Mouse (Mus musculus) intestine, embryonic 16.5 days (tissue): ENCODE measurements around the gene Cebpg. TPM values are rescaled to one million over a fixed set of nuclear protein-coding genes. Genes with fewer than 3 reads are reported as not detected.
A peak's percentile ranks its signal among the peaks of the same experiment; 100 is the strongest.

Source experiments
- ATAC-seq: fragments of 200-750 bp; cut with Nextera tagmentation; 2 replicates; pipeline ENCODE4 v1.8.0; 2017; ENCODE audit warnings: moderate TSS enrichment, moderate library complexity
- H3K27ac ChIP-seq: fragments of 300-500 bp; sonication (generic); 2 replicates; pipeline ENCODE4 v1.5.1; 2014; ENCODE audit warnings: mild to moderate bottlenecking, low read length
- H3K27me3 ChIP-seq: fragments of 300-500 bp; sonication (generic); replicated peaks from 2 replicates; pipeline ENCODE4 v1.6.1; 2014; ENCODE audit warnings: low read length, control low read depth, mixed read lengths; ENCODE audit not compliant: control insufficient read depth, insufficient read depth
- H3K36me3 ChIP-seq: fragments of 300-500 bp; sonication (generic); 2 replicates; pipeline ENCODE4 v1.6.1; 2014; ENCODE audit warnings: low read length, control low read depth; ENCODE audit not compliant: control insufficient read depth, insufficient read depth
- H3K4me1 ChIP-seq: fragments of 300-500 bp; sonication (generic); 2 replicates; pipeline ENCODE4 v1.6.1; 2014; ENCODE audit warnings: low read length, control low read depth, mixed read lengths; ENCODE audit not compliant: control insufficient read depth, insufficient read depth
- H3K4me2 ChIP-seq: fragments of 300-500 bp; sonication (generic); 2 replicates; pipeline ENCODE4 v1.6.1; 2014; ENCODE audit warnings: low read depth, low read length, control low read depth
- H3K4me3 ChIP-seq: fragments of 300-500 bp; sonication (generic); 2 replicates; pipeline ENCODE4 v1.5.1; 2014; ENCODE audit warnings: mild to moderate bottlenecking, low read length
- H3K9ac ChIP-seq: fragments of 300-500 bp; sonication (generic); 2 replicates; pipeline ENCODE4 v1.6.1; 2014; ENCODE audit warnings: low read depth, low read length
- H3K9me3 ChIP-seq: fragments of 300-500 bp; sonication (generic); 2 replicates; pipeline ENCODE4 v1.6.1; 2016; ENCODE audit warnings: low read length, control low read depth; ENCODE audit not compliant: control insufficient read depth
- WGBS: fragments of 180-500 bp; shearing (Covaris S2); extraction: QIAGEN DNeasy Blood & Tissue Kit; methylation state at CpG from one replicate; pipeline ENCODE4 v1.1.7; 2014; 5-methylcytosine and 5-hydroxymethylcytosine counted together
- polyA plus RNA-seq: library from polyadenylated mRNA; unstranded; fragments of >200 nt; fragmentation: Nextera tagmentation; extraction: Ambion mirVana; gene quantifications from 2 replicates; pipeline ENCODE4 v1.2.1, GENCODE M21; 2015

Gene Cebpg
- polyA plus RNA-seq: 43.4 and 46.4 TPM in 2 replicates

- Histone ChIP-seq H3K9ac (peak within 1 kb of the TSS; percentile 89), H3K4me1 (peaks cover 24% of the 10 kb centered on the region), H3K4me3 (peak within 1 kb of the TSS; percentile 82), H3K4me2 (peak within 1 kb of the TSS; percentile 89), H3K9me3 (peaks cover 6% of the 10 kb centered on the region; the same call in 1 of the 2 replicates), H3K27ac (peak within 1 kb of the TSS; percentile 89), H3K27me3 (no peaks in the 10 kb centered on the region), H3K36me3 (no peaks in the 10 kb centered on the region)
- ATAC-seq: peak; percentile 97
- 1% methylated on average over 43 of the region's 53 CpGs for WGBS
Observed at GRCm38 (mm10) chr7:35056436-35056864, at the start of gene Cebpg. TSS of gene Cebpg (minus strand) at chr7:35056573.

- Histone ChIP-seq H3K27ac (no peak overlapping the region), H3K9me3 (peaks cover 4% of the 10 kb centered on the region), H3K9ac (no peak overlapping the region), H3K36me3 (no peaks in the 10 kb centered on the region), H3K4me3 (no peak overlapping the region), H3K4me2 (no peak overlapping the region), H3K4me1 (no peaks in the 10 kb centered on the region), H3K27me3 (no peaks in the 10 kb centered on the region)
- no peak for ATAC-seq
- 78% methylated on average over 4 of the region's 4 CpGs for WGBS
Observed at GRCm38 (mm10) chr7:35099528-35099927, 43.2 kb upstream of the Cebpg start.

GRCm38 (mm10) chr7:35098777-35099176 lies 42.4 kb upstream of the Cebpg start:
- Histone ChIP-seq H3K27ac (no peak overlapping the region), H3K36me3 (no peaks in the 10 kb centered on the region), H3K27me3 (no peaks in the 10 kb centered on the region), H3K9me3 (peaks cover 4% of the 10 kb centered on the region), H3K4me1 (no peaks in the 10 kb centered on the region), H3K4me2 (no peak overlapping the region), H3K4me3 (no peak overlapping the region), H3K9ac (no peak overlapping the region)
- WGBS: 83% methylated on average over 4 of the region's 4 CpGs
- no peak for ATAC-seq

GRCm38 (mm10) chr7:35094975-35095678 lies 38.8 kb upstream of the Cebpg start:
- Histone ChIP-seq H3K4me1 (no peaks in the 10 kb centered on the region), H3K4me2 (no peak overlapping the region), H3K27me3 (no peaks in the 10 kb centered on the region), H3K9me3 (no peaks in the 10 kb centered on the region), H3K27ac (no peak overlapping the region), H3K4me3 (no peak overlapping the region), H3K9ac (no peak overlapping the region), H3K36me3 (no peaks in the 10 kb centered on the region)
- 66% methylated on average over 9 of the region's 9 CpGs for WGBS
- peak; percentile 64 for ATAC-seq

GRCm38 (mm10) chr7:35090550-35090949 lies 34.2 kb upstream of the Cebpg start:
- no peak for ATAC-seq
- Histone ChIP-seq H3K27me3 (no peaks in the 10 kb centered on the region), H3K36me3 (no peaks in the 10 kb centered on the region), H3K4me2 (no peak overlapping the region), H3K27ac (no peak overlapping the region), H3K9me3 (no peaks in the 10 kb centered on the region), H3K4me3 (no peak overlapping the region), H3K4me1 (peaks cover 5% of the 10 kb centered on the region; the same call in 1 of the 2 replicates), H3K9ac (no peak overlapping the region)
- 55% methylated on average over 5 of the region's 5 CpGs for WGBS

- Histone ChIP-seq H3K27ac (0 out of 2 replicates have a peak overlapping the region, but pooled peaks have one; percentile 7), H3K9me3 (no peaks in the 10 kb centered on the region), H3K4me1 (peaks cover 5% of the 10 kb centered on the region), H3K9ac (peak overlapping the region; percentile 46; the same call in 1 of the 2 replicates), H3K4me2 (peak overlapping the region; percentile 62), H3K27me3 (no peaks in the 10 kb centered on the region), H3K36me3 (no peaks in the 10 kb centered on the region), H3K4me3 (peak overlapping the region; percentile 37)
- 1% methylated on average over 21 of the region's 21 CpGs for WGBS
- peak; percentile 62 for ATAC-seq
Observed at GRCm38 (mm10) chr7:35086271-35086861, 30.0 kb upstream of the Cebpg start.

GRCm38 (mm10) chr7:35084565-35085360 lies 28.4 kb upstream of the Cebpg start:
- no peaks in the 10 kb centered on the region for H3K9me3 ChIP-seq
- H3K27me3 ChIP-seq: no peaks in the 10 kb centered on the region
- no peak overlapping the region for H3K4me3 ChIP-seq
- no peak overlapping the region for H3K9ac ChIP-seq
- no peaks in the 10 kb centered on the region for H3K36me3 ChIP-seq
- H3K27ac ChIP-seq: no peak overlapping the region
- no peak overlapping the region for H3K4me2 ChIP-seq
- ATAC-seq: no peak
- peaks cover 9% of the 10 kb centered on the region for H3K4me1 ChIP-seq
- WGBS: 56% methylated on average over 12 of the region's 12 CpGs

GRCm38 (mm10) chr7:35081406-35082104 lies 25.2 kb upstream of the Cebpg start:
- Histone ChIP-seq H3K4me2 (peak overlapping the region; percentile 47), H3K9ac (0 out of 2 replicates have a peak overlapping the region, but pooled peaks have one; percentile 56), H3K27me3 (no peaks in the 10 kb centered on the region), H3K36me3 (no peaks in the 10 kb centered on the region), H3K9me3 (no peaks in the 10 kb centered on the region), H3K27ac (peak overlapping the region; percentile 90), H3K4me1 (peaks cover 9% of the 10 kb centered on the region), H3K4me3 (peak overlapping the region; percentile 17)
- peak; percentile 84 for ATAC-seq
- WGBS: 57% methylated on average over 9 of the region's 9 CpGs
